Comparison of ENCODE assay signal across 19 mouse cellular contexts in the genomic region with DNA sequence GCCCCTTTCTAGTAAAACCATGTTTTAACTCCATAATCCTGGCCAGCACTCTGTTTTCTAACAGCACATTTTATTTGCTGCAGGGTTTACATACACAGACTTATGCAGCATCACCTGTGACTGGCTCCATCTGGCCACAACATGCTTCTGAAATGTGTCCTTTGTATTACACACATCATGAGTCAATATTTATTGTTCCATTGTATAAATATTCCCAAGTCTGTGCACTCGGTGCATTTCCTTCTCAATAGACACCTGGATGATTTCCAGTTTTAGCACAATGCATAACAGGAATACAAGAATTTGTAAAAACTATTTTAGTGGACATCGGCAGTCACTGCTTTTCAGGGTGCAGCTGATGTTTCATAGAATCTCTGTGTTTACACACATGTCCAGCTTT.
"Had no signal": no experiment of that assay in that cellular context is flagged by ENCODE, and none has a peak within 500 bp of the region (broad histone marks: within the 10 kb centered on the region; RNA-seq: fewer than 3 reads in every experiment).

No protein-coding gene starts in this region.

- H3K4me1 ChIP-seq: liver, embryonic 12.5 days; midbrain, embryonic 10.5 days; midbrain, embryonic 12.5 days; neural tube, embryonic 13.5 days; neural tube, embryonic 15.5 days; stomach, embryonic 15.5 days had no signal

- H3K4me3 ChIP-seq: liver, embryonic 12.5 days; midbrain, embryonic 10.5 days; midbrain, embryonic 12.5 days; myocyte; neural tube, embryonic 13.5 days; neural tube, embryonic 15.5 days; stomach, embryonic 15.5 days had no signal

- H3K27me3 ChIP-seq: liver, embryonic 12.5 days; midbrain, embryonic 12.5 days; neural tube, embryonic 13.5 days; neural tube, embryonic 15.5 days; stomach, embryonic 15.5 days had no signal

- H3K36me3 ChIP-seq: liver, embryonic 12.5 days; midbrain, embryonic 10.5 days; midbrain, embryonic 12.5 days; neural tube, embryonic 13.5 days; neural tube, embryonic 15.5 days; stomach, embryonic 15.5 days had no signal

- ATAC-seq: liver, embryonic 12.5 days; midbrain, embryonic 16.5 days had no signal

- H3K9ac ChIP-seq: liver, embryonic 12.5 days; liver, embryonic 14.5 days; midbrain, embryonic 12.5 days; neural tube, embryonic 13.5 days; neural tube, embryonic 15.5 days; stomach, embryonic 15.5 days had no signal

- DNase-seq: lung, adult 18-20 months; lung, postnatal 4 days; midbrain, embryonic 14.5 days; retina, postnatal 1 day; right cerebral cortex, adult 18-20 months; right cerebral cortex, postnatal 25 days; right cerebral cortex, postnatal 4 days; thymus, adult 18-20 months; thymus, postnatal 14 days; thymus, postnatal 36 days had no signal

- H3K27ac ChIP-seq: liver, embryonic 12.5 days; liver, embryonic 14.5 days; midbrain, embryonic 10.5 days; midbrain, embryonic 12.5 days; neural tube, embryonic 13.5 days; neural tube, embryonic 15.5 days; stomach, embryonic 15.5 days had no signal

- H3K9me3 ChIP-seq: liver, embryonic 12.5 days; midbrain, embryonic 10.5 days; midbrain, embryonic 12.5 days; neural tube, embryonic 13.5 days; neural tube, embryonic 15.5 days; stomach, embryonic 15.5 days had no signal

- H3K4me2 ChIP-seq: liver, embryonic 12.5 days; midbrain, embryonic 12.5 days; neural tube, embryonic 13.5 days; neural tube, embryonic 15.5 days; stomach, embryonic 15.5 days had no signal
